Mouse (Mus musculus) ovary, postnatal 36 days (tissue): Measurements from ENCODE around the gene Rbl1.
A peak's percentile ranks its signal among the peaks of the same experiment; 100 is the strongest.
"Not testable (repeated sequence)": the region's sequence is repeated elsewhere in the genome, so short reads cannot be mapped to it uniquely, and the experiment has no call there.

Source experiments
- DNase-seq: peaks from one replicate; pipeline ENCODE4 v3.0.0; 2022; ENCODE audit warnings: low spot score, mixed read lengths

Rbl1 gene

GRCm38 (mm10) chr2:157170626-157171025, 33.7 kb downstream of the Rbl1 start:
- DNase-seq = no peak

GRCm38 (mm10) chr2:157170166-157170565, 34.2 kb downstream of the Rbl1 start:
- DNase-seq = no peak

GRCm38 (mm10) chr2:157166371-157167080, 37.8 kb downstream of the Rbl1 start:
- no peak for DNase-seq

- not testable (repeated sequence) for DNase-seq
These were observed 38.8 kb downstream of the Rbl1 start for GRCm38 (mm10) chr2:157165312-157166224.

GRCm38 (mm10) chr2:157164101-157164500, 40.2 kb downstream of the Rbl1 start:
- DNase-seq = no peak

GRCm38 (mm10) chr2:157156079-157156478, 48.3 kb downstream of the Rbl1 start:
- no peak for DNase-seq

- no peak for DNase-seq
These were observed 51.1 kb downstream of the Rbl1 start for GRCm38 (mm10) chr2:157153235-157153634.

GRCm38 (mm10) chr2:157148417-157148816, 55.9 kb downstream of the Rbl1 start:
- DNase-seq = no peak

GRCm38 (mm10) chr2:157147397-157148020, 56.8 kb downstream of the Rbl1 start:
- DNase-seq = no peak

GRCm38 (mm10) chr2:157145173-157145572, 59.2 kb downstream of the Rbl1 start:
- no peak for DNase-seq

GRCm38 (mm10) chr2:157144132-157144531, 60.2 kb downstream of the Rbl1 start:
- no peak for DNase-seq

- DNase-seq = no peak
These were observed 62.4 kb downstream of the Rbl1 start for GRCm38 (mm10) chr2:157141962-157142361.

- DNase-seq = no peak
These were observed 65.0 kb downstream of the Rbl1 start for GRCm38 (mm10) chr2:157139251-157139802.

- DNase-seq = no peak
These were observed 65.5 kb downstream of the Rbl1 start for GRCm38 (mm10) chr2:157138808-157139207.

- no peak for DNase-seq
These were observed 66.2 kb downstream of the Rbl1 start for GRCm38 (mm10) chr2:157137959-157138731.

- DNase-seq = no peak
These were observed 67.7 kb downstream of the Rbl1 start for GRCm38 (mm10) chr2:157136646-157137045.

GRCm38 (mm10) chr2:157136176-157136575, 68.2 kb downstream of the Rbl1 start:
- no peak for DNase-seq

- DNase-seq = no peak
These were observed 68.7 kb downstream of the Rbl1 start for GRCm38 (mm10) chr2:157135529-157136120.

GRCm38 (mm10) chr2:157135014-157135413, 69.3 kb downstream of the Rbl1 start, which contains the start of gene Samhd1:
Gene Samhd1, minus strand, starts transcription at chr2:157135265.
- peak; percentile 97 for DNase-seq

GRCm38 (mm10) chr2:157134479-157134931, 69.8 kb downstream of the Rbl1 start:
- no peak for DNase-seq
